Mouse (Mus musculus): ENCODE measurements around the gene Ccdc51. TPM values are rescaled to one million over a fixed set of nuclear protein-coding genes. Genes with fewer than 3 reads are reported as not detected.

Ccdc51 gene
- total and polyA plus RNA-seq, 2 experiments from 2014 or later, result 5.1 to 8.4 TPM

DNA sequence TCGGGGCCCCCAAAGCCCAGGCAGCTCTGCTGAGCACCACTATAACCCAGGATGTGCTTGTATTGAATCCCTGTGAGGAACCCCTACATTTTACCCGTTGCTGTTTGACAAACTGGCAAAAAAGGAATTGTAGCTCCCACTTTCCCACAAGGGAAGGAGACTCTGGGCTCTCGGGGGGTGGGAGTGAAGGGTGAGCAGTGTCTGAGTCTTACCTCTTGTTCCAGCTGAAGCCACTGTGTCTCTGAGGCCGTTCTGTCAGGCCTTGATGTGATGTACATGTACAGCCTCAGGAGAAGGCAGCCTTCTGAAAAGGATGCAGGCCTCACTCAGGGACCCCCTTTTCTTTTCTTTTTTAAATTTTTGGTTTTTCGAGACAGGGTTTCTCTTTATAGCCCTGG is 21.4 kb upstream of the Ccdc51 start:
- no peak for TF ChIP-seq CTCF (IDR thresholded peaks at IDR 0.05; ENCODE audit: low read depth)

DNA sequence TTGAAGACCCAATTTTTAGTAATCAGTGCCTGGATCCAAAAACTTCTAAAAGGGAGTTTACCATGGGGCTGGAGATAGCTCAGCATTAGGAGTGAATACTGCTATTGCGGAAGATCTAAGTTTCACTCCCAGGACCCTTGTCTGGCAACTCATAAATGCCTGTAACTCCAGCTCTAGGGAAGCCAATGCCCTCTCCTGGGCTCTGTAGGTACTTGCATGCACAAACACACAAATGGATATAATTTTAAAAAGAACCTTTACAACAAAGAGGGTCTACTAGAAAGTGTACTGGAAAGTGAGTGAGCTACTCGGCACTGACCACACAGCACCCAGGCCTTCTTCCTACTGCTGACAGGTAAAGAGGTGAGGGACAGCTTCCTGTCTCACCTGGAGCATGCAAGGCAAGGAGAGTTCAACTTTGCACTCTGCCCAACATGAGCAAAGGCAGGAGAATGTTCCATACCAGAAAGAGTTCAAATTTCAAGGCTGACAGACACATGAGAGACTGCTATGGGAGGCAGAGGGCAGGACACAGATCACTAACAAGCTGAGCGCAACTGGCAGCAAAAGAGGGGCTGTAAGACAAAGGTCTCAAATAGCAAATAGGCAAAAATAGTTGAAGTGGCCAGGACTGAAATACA is 14.1 kb upstream of the Ccdc51 start:
- Histone ChIP-seq H3K4me3 (ENCODE audit: low read length) (no peak overlapping the region), H3K4me1 (ENCODE audit: insufficient read depth, low read length) (peaks cover 7% of the 10 kb centered on the region), H3K4me2 (ENCODE audit: low read depth, low read length) (no peak overlapping the region), H3K36me3 (ENCODE audit: insufficient read depth, low read length) (peaks cover 57% of the 10 kb centered on the region), H3K27me3 (ENCODE audit: insufficient read depth, low read length) (no peaks in the 10 kb centered on the region), H3K27ac (no peak overlapping the region), H3K9ac (replicated peaks; ENCODE audit: low read length) (no peak overlapping the region), H3K9me3 (ENCODE audit: low read length) (no peaks in the 10 kb centered on the region)
- ATAC-seq, result no peak
- 86% methylated on average over 3 of the region's 3 CpGs for WGBS
- DNase-seq (ENCODE audit: low spot score), result peak; percentile 23
- TF ChIP-seq CTCF (IDR thresholded peaks at IDR 0.05; ENCODE audit: low read depth), result peak; percentile 40

More for the DNA sequence above, 21.4 kb upstream of the Ccdc51 start:
- H3K36me3 ChIP-seq (ENCODE audit: insufficient read depth, low read length), result peaks cover 57% of the 10 kb centered on the region
- H3K9ac ChIP-seq (replicated peaks; ENCODE audit: low read length), result no peak overlapping the region
- DNase-seq (ENCODE audit: low spot score) (no peak), ATAC-seq (no peak)
- 91% methylated on average over 5 of the region's 5 CpGs for WGBS
- H3K27ac ChIP-seq, result no peak overlapping the region
- no peak overlapping the region for H3K4me2 ChIP-seq (ENCODE audit: low read depth, low read length)
- H3K4me3 ChIP-seq (ENCODE audit: low read length), result no peak overlapping the region
- H3K9me3 ChIP-seq (ENCODE audit: low read length), result no peaks in the 10 kb centered on the region
- peaks cover 8% of the 10 kb centered on the region; the same call in 1 of the 2 replicates for H3K4me1 ChIP-seq (ENCODE audit: insufficient read depth, low read length)
- H3K27me3 ChIP-seq (ENCODE audit: insufficient read depth, low read length), result no peaks in the 10 kb centered on the region

DNA sequence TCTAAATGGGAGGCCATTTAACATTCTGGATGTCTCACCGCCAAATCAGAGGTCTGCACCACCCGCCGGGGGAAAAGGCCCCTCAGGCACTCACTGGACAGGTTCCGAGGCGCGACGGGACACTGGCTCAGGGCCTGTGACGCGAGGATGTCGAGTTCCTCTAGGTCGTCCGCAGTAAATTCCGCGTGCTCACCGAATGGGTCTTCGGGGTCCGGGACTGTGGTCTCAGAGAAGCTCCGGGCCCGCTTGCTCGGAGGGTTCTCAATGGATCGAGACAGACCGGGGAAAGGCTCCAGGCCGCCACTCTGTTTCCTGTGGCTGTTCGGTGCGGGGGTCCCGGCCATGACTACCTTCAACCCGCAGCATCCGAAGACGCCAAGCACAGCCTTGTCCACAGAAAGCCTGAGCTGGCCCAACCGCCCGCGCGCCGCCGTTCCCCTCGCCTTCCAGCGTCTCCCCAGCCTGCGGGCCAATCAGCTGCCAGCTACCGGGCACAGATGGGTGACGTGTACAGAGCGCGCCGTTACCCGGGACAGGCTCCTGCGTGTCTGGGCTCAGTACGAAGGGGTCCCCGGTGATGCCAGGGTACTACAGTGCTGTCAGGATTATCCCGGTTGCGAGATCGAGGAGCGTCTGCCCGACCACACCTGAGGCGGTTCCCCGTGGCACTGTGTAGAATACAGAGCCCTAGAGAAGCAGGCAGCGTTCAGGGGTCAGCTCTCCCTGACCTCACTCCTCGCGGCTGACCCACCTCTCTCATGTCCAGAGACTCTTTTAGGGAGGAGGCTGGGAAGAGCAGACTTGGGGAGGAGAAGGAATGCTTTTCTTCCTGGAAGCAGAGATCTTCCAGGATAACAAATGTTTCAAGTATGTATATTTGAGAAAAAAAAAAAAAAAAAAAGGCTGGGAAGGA is 8.4 kb upstream of the Ccdc51 start, which contains the start of gene Atrip:
Atrip (minus strand) TSS at position 464 of the 913 bp plus-strand sequence.
- H3K9me3 ChIP-seq (ENCODE audit: low read length), result no peaks in the 10 kb centered on the region
- DNase-seq (ENCODE audit: low spot score) (peak; percentile 95), ATAC-seq (peak; percentile 99)
- H3K36me3 ChIP-seq (ENCODE audit: insufficient read depth, low read length), result peaks cover 8% of the 10 kb centered on the region; the same call in 1 of the 2 replicates
- no peak for TF ChIP-seq CTCF (IDR thresholded peaks at IDR 0.05; ENCODE audit: low read depth)
- peak within 1 kb of the TSS; percentile 74 for H3K27ac ChIP-seq
- H3K4me1 ChIP-seq (ENCODE audit: insufficient read depth, low read length), result peaks cover 16% of the 10 kb centered on the region
- peak within 1 kb of the TSS; percentile 48 for H3K4me3 ChIP-seq (ENCODE audit: low read length)
- peak within 1 kb of the TSS; percentile 93 for H3K4me2 ChIP-seq (ENCODE audit: low read depth, low read length)
- no peaks in the 10 kb centered on the region for H3K27me3 ChIP-seq (ENCODE audit: insufficient read depth, low read length)
- WGBS, result under 1% methylated on average over 57 of the region's 57 CpGs
- H3K9ac ChIP-seq (replicated peaks; ENCODE audit: low read length), result peak within 1 kb of the TSS; percentile 83

DNA sequence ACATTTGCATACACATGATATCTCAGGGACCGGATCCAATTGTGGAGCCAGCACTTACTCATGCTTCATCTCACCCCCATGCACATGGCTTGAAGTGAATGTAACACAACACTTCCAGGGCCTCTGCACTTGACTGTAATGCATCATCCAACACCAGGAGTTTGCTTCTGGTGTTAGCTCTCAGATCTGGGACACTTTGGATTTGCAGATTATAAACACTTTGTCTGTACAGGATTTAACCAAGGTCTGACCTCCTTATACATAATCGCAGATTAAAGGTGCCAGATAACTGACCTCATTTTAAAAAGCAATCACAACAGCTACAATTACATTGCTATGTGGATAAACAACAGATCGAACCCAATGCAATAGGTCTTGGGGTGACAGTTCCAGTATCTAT is 1.8 kb upstream of the Ccdc51 start:
- Histone ChIP-seq H3K4me1 (ENCODE audit: insufficient read depth, low read length) (peaks cover 15% of the 10 kb centered on the region), H3K27me3 (ENCODE audit: insufficient read depth, low read length) (no peaks in the 10 kb centered on the region), H3K4me2 (ENCODE audit: low read depth, low read length) (no peak overlapping the region), H3K9me3 (ENCODE audit: low read length) (no peaks in the 10 kb centered on the region), H3K27ac (no peak overlapping the region), H3K36me3 (ENCODE audit: insufficient read depth, low read length) (0 out of 2 replicates have a peak, but pooled peaks cover 6% of the 10 kb centered on the region), H3K4me3 (ENCODE audit: low read length) (no peak overlapping the region), H3K9ac (replicated peaks; ENCODE audit: low read length) (no peak overlapping the region)
- DNase-seq (ENCODE audit: low spot score) (no peak), ATAC-seq (no peak)
- 95% methylated on average over 3 of the region's 3 CpGs for WGBS
- TF ChIP-seq CTCF (IDR thresholded peaks at IDR 0.05; ENCODE audit: low read depth), result no peak

DNA sequence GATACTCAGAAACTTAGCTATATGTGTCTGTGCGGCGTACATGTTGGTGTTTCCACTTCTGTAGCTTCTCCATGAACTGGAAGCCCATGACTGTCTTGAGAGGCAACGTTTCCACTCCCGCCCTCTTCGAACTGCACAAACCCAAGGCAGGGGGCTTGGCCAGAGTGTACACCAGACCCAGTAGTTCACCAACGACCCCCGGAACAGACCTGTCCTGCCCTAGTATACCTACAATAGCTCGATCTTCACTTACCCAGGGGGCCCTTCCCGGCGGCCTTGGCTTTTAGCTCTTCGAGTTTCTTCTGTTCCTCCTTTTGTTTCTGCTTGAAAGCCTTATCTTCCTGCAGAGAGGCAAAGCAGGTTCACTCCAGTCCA is 557 bp upstream of the Ccdc51 start:
- Histone ChIP-seq H3K9ac (replicated peaks; ENCODE audit: low read length) (peak overlapping the region; percentile 64), H3K4me3 (ENCODE audit: low read length) (peak overlapping the region; percentile 54), H3K36me3 (ENCODE audit: insufficient read depth, low read length) (0 out of 2 replicates have a peak, but pooled peaks cover 6% of the 10 kb centered on the region), H3K4me1 (ENCODE audit: insufficient read depth, low read length) (peaks cover 15% of the 10 kb centered on the region), H3K4me2 (ENCODE audit: low read depth, low read length) (peak overlapping the region; percentile 84), H3K27ac (peak overlapping the region; percentile 75), H3K9me3 (ENCODE audit: low read length) (no peaks in the 10 kb centered on the region), H3K27me3 (ENCODE audit: insufficient read depth, low read length) (no peaks in the 10 kb centered on the region)
- no peak for TF ChIP-seq CTCF (IDR thresholded peaks at IDR 0.05; ENCODE audit: low read depth)
- DNase-seq (ENCODE audit: low spot score) (no peak), ATAC-seq (no peak; the same call in 1 of the 2 replicates)
- WGBS, result 5% methylated on average over 11 of the region's 11 CpGs

DNA sequence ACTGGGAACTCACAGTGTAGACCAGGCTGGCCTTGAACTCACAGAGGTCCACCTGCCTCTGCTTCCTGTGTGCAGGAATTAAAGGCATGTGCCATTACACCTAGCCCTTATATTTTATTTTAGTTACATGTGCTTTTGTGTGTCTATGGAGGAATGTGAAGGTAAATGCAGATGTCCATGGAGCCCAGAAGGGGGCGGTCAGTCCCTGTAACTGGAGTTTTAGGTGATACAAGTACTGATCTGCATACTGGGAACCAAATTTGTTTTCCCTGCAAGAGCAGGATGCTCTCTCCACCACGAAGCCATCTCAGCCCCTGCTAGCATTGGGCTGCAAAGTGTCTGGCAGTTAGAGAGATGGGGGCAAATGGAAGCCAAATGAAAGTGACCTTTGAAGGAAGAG is 2.6 kb downstream of the Ccdc51 start:
- H3K27ac ChIP-seq, result no peak overlapping the region
- no peaks in the 10 kb centered on the region for H3K9me3 ChIP-seq (ENCODE audit: low read length)
- H3K27me3 ChIP-seq (ENCODE audit: insufficient read depth, low read length), result no peaks in the 10 kb centered on the region
- no peaks in the 10 kb centered on the region for H3K36me3 ChIP-seq (ENCODE audit: insufficient read depth, low read length)
- TF ChIP-seq CTCF (IDR thresholded peaks at IDR 0.05; ENCODE audit: low read depth), result peak; percentile 73
- ATAC-seq, result no peak
- peaks cover 15% of the 10 kb centered on the region for H3K4me1 ChIP-seq (ENCODE audit: insufficient read depth, low read length)
- WGBS, result 10% methylated on average over 2 of the region's 2 CpGs
- H3K9ac ChIP-seq (replicated peaks; ENCODE audit: low read length), result no peak overlapping the region
- H3K4me3 ChIP-seq (ENCODE audit: low read length), result no peak overlapping the region
- DNase-seq (ENCODE audit: low spot score), result peak; percentile 64
- no peak overlapping the region for H3K4me2 ChIP-seq (ENCODE audit: low read depth, low read length)

Data from hindbrain, postnatal 0 days (tissue).